Mouse (Mus musculus): ENCODE measurements around the gene Lrriq4.
A peak's percentile ranks its signal among the peaks of the same experiment; 100 is the strongest.
"Not testable (repeated sequence)": the region's sequence is repeated elsewhere in the genome, so short reads cannot be mapped to it uniquely, and the experiment has no call there.

The Lrriq4 gene

GRCm38 (mm10) chr3:30683190-30683589, 38.9 kb downstream of the Lrriq4 start:
- DNase-seq (ENCODE audit: low spot score): no peak

- no peak for DNase-seq (ENCODE audit: low spot score)
These were observed 42.9 kb downstream of the Lrriq4 start for GRCm38 (mm10) chr3:30687216-30687615.

GRCm38 (mm10) chr3:30690976-30691375, 46.7 kb downstream of the Lrriq4 start:
- DNase-seq (ENCODE audit: low spot score): no peak

DNA sequence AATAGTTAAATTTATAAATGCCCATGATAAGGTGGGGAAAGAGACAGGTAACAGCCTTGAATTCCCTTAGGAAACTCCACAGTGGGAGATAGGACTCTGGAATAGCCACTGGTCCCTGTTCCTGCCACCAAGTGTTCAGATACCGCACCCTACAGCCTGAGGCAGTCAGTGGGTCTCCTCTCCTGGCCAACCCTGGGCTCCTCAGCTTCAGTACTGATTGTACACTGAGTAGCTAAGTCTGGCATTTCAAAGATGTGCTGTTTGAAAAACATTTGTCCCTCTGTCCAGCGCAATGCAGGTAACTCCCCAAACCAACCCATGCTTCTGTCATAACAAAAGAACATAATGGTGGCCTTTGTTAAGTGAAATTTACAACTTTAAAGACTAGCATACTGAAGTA, 51.4 kb downstream of the Lrriq4 start:
- no peak for DNase-seq (ENCODE audit: low spot score)

GRCm38 (mm10) chr3:30696346-30696745, 52.0 kb downstream of the Lrriq4 start:
- DNase-seq (ENCODE audit: low spot score): peak; percentile 89

- no peak for DNase-seq (ENCODE audit: low spot score)
These were observed 53.6 kb downstream of the Lrriq4 start for GRCm38 (mm10) chr3:30697891-30698290.

DNA sequence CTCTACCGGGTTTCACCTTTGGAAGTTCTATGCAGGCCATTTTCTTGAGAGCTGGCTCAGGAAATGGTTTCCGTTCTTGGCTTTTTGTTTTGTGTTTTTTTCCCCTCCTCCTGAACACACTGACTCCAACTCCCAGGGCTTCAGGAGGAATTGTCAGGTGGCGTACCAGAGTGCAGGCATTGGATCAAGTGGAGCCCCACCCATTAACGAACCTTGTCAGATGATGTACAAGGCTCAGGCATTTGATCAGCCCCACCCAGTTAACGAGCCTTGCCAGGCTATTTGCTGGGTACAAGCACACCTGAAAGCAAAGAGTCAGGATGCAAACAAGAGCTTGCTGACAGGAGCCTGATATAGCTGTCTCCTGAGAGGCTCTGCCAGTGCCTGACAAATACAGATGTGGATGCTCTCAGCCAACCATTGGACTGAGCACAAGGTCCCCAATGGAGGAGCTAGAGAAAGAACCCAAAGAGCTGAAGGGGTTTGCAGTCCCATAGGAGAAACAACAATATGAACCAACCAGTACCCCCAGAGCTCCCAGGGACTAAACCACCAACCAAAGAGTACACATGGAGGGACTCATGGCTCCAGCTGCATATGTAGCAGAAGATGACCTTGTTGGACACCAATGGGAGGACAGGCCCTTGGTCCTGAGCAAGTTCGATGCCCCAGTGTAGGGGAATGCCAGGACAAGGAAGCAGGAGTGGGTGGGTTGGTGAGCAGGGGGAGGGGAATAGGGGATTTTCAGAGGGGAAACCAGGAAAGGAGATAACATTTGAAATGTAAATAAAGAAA, 55.6 kb downstream of the Lrriq4 start, which contains the start of gene Lrrc31:
TSS of gene Lrrc31 (minus strand) at position 133 of the 795 bp plus-strand sequence.
- not testable (repeated sequence) for DNase-seq (ENCODE audit: low spot score)

DNA sequence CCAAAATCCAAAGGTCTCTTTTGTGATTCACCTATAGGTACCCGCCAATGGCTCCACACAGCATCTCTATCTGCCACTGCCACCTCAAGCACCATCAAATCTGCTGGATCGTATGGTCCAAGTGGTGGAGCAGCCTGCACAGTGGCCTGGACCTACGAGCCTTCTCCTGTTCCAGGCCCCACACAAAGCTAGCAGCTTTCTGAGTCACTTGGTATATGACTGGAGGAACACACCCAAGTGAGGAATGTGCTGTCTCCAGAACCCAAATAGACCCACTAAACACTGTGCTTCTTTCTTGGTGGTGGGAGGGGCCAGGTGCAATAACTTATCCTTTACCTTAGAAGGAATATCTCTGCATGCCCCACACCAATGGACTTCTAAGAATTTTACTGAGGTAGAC, 61.7 kb downstream of the Lrriq4 start:
- no peak for DNase-seq (ENCODE audit: low spot score)

DNA sequence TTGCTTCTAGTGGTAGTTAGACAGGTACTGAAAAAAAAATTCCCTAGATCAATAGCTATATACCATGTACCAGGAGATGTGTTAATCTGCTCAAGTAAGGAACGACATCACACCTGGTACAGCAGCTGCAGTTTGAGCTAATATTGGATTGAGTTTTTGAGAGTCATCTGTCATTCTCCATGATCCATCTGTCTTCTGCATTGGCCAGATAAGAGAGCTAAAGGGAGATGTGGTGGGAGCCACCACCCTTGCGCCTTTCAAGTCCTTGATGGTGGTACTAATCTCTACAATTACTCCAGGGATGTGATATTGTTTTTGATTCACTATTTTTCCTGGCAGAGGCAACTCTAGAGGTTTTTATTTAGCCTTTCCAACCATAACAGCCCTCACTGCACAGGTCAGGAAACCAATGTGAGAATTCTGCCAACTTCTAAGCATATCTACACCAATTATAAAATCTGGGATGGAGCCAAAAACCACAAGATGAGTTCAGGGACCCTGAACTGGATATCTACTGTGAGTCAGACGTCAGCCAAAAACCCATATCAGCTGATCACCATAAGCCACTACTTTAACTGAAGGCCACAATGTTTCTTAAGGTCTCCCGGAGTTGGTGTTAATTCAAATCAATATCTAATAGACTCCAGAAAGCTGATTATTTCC, 62.4 kb downstream of the Lrriq4 start:
- no peak for DNase-seq (ENCODE audit: low spot score)

DNA sequence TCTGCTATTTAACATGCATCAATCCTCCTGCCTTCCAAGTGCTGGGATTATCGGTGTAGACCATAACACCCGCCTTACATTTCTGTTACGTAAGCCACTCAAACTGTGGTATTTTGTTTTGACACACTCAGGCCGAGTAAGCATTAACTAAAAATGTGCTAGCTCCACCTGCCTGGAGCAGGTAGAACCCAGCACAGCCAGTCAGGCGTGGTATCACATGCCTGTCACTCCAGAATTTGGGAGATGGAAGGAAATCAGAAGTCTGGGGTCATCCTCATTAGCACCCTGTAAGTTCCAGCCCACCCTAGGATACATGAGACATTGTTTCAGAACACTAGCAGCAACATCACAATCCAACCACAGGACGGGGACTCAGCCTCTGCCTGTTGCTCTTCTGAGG, 65.9 kb downstream of the Lrriq4 start:
- no peak for DNase-seq (ENCODE audit: low spot score)

DNA sequence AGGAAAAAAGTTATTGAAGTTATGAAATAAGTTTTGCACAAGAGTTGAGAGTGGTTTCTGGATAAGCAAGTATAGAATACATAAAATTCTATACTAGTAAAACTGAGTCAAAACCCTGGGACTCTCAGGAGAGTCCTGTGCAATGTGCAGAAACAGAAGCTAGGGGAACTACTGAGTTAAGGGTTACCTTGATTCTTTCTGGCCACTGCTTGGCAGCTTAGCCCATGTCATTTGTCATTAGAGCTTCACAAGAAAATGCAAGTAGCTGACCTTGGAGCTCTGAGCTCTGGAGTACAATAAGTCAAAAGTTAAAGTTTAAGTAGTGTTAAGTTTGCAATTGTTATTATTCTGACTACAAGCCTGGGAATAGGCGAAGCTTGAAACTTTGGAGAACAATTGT, 69.0 kb downstream of the Lrriq4 start:
- DNase-seq (ENCODE audit: low spot score): no peak

DNA sequence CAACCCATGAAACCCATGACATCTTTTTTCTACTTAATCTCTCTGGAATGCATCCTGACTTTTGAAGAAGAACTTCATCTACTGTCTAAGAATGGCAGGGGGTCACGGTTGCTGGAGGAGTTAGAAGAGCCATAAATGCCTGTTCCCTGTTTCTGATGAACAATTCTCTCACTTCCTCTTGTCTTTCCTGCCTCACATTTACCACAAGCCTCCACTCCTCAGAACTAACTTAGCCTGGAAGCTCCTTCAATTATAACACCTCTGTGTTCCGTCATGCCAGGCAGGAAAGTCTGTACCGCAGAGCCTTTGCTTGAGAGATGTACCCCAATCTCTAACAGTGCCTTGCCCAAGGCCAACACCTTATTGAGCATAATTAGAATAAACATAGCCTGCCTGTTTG, 74.3 kb downstream of the Lrriq4 start:
- no peak for DNase-seq (ENCODE audit: low spot score)
